Mouse (Mus musculus): ENCODE measurements at regions not wholly inside any gene's neighbourhood (a gene's known extent, or its start where the extent isn't known, plus 50 kb on each side); places are given as distances from the start of the nearest gene placed in this dataset.
A peak's percentile ranks its signal among the peaks of the same experiment; 100 is the strongest.

GRCm38 (mm10) chr10:109480551-109480950 is 469.8 kb upstream of the Syt1 start:
- no peak for DNase-seq (ENCODE audit: low spot score)

- DNase-seq (ENCODE audit: low spot score), result no peak
Observed at GRCm38 (mm10) chr10:109479941-109480340, 469.2 kb upstream of the Syt1 start.

- DNase-seq (ENCODE audit: low spot score), result peak; percentile 10
Observed at GRCm38 (mm10) chr10:109466516-109466915, 455.7 kb upstream of the Syt1 start.

GRCm38 (mm10) chr10:109431112-109431511 is 420.3 kb upstream of the Syt1 start:
- no peak for DNase-seq (ENCODE audit: low spot score)

- no peak for DNase-seq (ENCODE audit: low spot score)
Observed at GRCm38 (mm10) chr10:109427878-109428277, 417.1 kb upstream of the Syt1 start.

- no peak for DNase-seq (ENCODE audit: low spot score)
Observed at GRCm38 (mm10) chr10:109407011-109407410, 396.2 kb upstream of the Syt1 start.

- no peak for DNase-seq (ENCODE audit: low spot score)
Observed at GRCm38 (mm10) chr10:109405116-109405685, 394.4 kb upstream of the Syt1 start.

- DNase-seq (ENCODE audit: low spot score), result peak; percentile 85
Observed at GRCm38 (mm10) chr10:109383758-109384157, 373.0 kb upstream of the Syt1 start.

GRCm38 (mm10) chr10:109378846-109379245 is 368.1 kb upstream of the Syt1 start:
- no peak for DNase-seq (ENCODE audit: low spot score)

GRCm38 (mm10) chr10:109360161-109360560 is 349.4 kb upstream of the Syt1 start:
- DNase-seq (ENCODE audit: low spot score), result no peak

GRCm38 (mm10) chr10:109358812-109359211 is 348.0 kb upstream of the Syt1 start:
- DNase-seq (ENCODE audit: low spot score), result no peak

- DNase-seq (ENCODE audit: low spot score), result no peak
Observed at GRCm38 (mm10) chr10:109332846-109333386, 322.1 kb upstream of the Syt1 start.

- DNase-seq (ENCODE audit: low spot score), result no peak
Observed at GRCm38 (mm10) chr10:109309286-109309685, 298.5 kb upstream of the Syt1 start.

GRCm38 (mm10) chr10:109300199-109300598 is 289.4 kb upstream of the Syt1 start:
- no peak for DNase-seq (ENCODE audit: low spot score)

- peak; percentile 12 for DNase-seq (ENCODE audit: low spot score)
Observed at GRCm38 (mm10) chr10:109299785-109300184, 289.0 kb upstream of the Syt1 start.

- DNase-seq (ENCODE audit: low spot score), result no peak
Observed at GRCm38 (mm10) chr10:109283348-109283747, 272.6 kb upstream of the Syt1 start.

GRCm38 (mm10) chr10:109249781-109250180 is 239.0 kb upstream of the Syt1 start:
- peak; percentile 70 for DNase-seq (ENCODE audit: low spot score)

- DNase-seq (ENCODE audit: low spot score), result peak; percentile 19
Observed at GRCm38 (mm10) chr10:109246328-109246727, 235.5 kb upstream of the Syt1 start.

GRCm38 (mm10) chr10:109237026-109237425 is 226.2 kb upstream of the Syt1 start:
- no peak for DNase-seq (ENCODE audit: low spot score)

- DNase-seq (ENCODE audit: low spot score), result no peak
Observed at GRCm38 (mm10) chr10:109226989-109227388, 216.2 kb upstream of the Syt1 start.

- DNase-seq (ENCODE audit: low spot score), result no peak
Observed at GRCm38 (mm10) chr10:109188761-109189503, 178.2 kb upstream of the Syt1 start.

- peak; percentile 30 for DNase-seq (ENCODE audit: low spot score)
Observed at GRCm38 (mm10) chr10:109188252-109188651, 177.5 kb upstream of the Syt1 start.

GRCm38 (mm10) chr10:109185243-109185642 is 174.5 kb upstream of the Syt1 start:
- no peak for DNase-seq (ENCODE audit: low spot score)
